Mouse (Mus musculus) CD8-positive naive resting alpha-beta T cell, adult 2 months (primary cell): ENCODE results near the gene Ptgfr.

Experiments
- DNase-seq, 2 experiments: peaks; one replicate each; pipeline ENCODE4 v3.0.0; 2022; ENCODE audit warnings: low read depth in 2 of 2, low spot score in 2 of 2

Ptgfr gene

GRCm38 (mm10) chr3:151836871-151837680, at the start of gene Ptgfr:
Gene Ptgfr (minus strand): TSS chr3:151837630.
- DNase-seq, result no peak

DNA sequence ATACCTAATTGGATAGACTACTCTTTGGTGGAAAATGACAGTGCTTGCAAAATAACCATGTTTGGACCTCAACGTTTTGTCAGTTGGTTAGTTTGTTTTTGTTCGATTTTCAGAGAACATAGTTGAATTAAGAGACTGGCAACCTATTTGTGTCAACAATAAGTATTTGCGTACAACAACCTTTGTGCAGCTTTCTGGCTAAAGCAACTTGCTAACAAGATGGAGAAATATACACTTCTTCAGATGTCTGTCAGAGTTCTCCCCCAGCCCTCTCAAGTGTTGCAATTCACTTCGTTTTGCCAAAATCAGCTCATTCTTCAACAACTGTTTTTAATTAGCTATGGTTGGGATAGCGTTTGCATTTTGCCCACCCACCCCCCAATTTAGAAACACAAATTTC, 46.5 kb upstream of the Ptgfr start:
- no peak for DNase-seq

DNA sequence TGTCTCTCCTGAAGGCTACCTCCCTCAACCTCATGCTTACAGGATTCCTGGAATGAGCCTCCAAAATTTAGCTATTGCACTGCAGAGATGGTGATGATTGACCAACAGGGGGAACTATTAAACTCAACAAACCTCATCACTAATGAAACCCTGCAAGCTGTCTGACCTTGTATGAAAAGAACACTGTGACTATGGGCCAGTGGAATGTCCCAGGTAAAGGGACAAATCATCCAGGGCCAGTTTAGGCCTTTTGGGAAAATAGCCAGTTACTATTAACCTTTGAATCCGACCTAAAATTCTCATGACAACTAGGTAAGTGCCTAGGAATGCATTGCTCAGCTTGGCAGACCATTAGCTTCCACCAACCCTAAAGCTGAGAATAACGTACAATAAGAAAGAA, 42.6 kb upstream of the Ptgfr start:
- DNase-seq, result no peak

DNA sequence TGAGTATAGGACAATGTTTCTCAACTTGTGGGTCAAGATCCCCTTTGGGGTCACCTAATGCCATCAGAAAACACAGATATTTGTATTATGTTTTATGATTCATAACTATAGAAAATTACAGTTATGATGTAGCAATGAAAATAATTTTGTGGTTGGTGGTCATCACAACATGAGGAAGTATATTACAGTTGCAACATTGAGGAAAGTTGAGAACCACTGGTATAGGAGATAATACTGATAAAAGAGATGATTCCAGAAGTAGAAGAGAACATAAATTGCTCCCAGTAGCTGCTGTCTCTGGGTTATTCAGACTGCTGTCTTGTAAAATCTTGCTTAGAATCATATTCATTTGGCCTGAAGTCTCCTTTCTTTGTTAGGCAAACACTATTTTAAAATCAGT, 31.5 kb upstream of the Ptgfr start:
- DNase-seq, result no peak

GRCm38 (mm10) chr3:151851344-151851743, 13.9 kb upstream of the Ptgfr start:
- DNase-seq, result no peak

GRCm38 (mm10) chr3:151850621-151851020, 13.2 kb upstream of the Ptgfr start:
- DNase-seq, result no peak

- DNase-seq, result no peak
Measured at GRCm38 (mm10) chr3:151846292-151846691, 8.9 kb upstream of the Ptgfr start.

DNA sequence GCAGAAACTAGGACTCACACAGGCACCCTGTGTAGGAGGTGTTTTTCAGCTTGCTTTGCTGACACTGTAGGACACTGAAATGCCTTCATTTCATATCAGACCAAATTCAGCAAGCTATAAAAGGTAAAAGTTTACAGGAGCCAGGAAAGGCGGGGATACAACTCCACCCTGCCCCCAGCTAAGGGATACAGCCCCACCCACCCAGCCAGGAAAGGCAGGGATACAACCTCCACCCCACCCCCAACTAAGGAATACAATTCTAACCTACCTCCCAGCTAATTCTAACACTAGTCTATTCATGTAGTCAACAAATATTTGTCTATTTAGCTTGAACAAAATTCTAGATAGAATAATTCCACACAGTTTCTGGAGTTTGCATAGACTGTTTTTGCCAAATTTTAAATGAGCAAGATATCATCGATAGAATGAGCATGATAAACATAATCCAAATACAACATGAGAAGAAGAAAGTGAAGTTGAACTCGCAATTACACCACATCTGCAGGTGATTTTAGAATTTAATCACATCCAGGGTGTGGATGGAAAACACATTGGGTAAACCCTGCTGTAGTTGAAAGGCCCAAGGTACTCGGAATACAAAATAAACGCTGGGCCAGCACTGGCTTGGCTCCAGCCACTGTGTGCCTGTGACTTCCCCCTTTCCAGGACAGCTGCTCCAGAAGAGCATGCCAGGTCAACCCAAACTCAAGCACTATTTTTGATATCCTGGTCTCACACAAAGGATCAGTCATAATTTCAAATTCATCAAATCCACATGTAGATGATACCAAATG, 7.1 kb upstream of the Ptgfr start:
- DNase-seq, result no peak

DNA sequence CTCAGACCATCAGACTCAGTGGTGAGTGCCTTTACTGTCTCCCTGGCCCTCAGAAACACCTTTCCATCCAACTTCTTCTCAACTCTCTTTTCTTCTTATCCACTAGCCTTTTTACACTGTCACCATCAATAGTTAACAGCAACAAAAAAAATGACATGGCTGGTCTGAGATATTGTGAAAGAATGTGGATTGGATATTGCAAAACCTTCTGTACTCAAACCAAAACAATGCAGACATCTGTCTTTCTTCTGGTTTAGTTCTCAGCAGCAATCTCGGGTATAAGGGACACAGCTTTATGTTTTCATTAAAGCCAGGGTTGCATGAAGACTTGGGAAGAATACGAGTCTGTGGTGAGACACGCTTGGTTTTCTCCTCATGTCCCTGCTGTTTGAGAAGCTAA, 3.3 kb upstream of the Ptgfr start:
- DNase-seq, result no peak

- DNase-seq, result no peak
Measured at GRCm38 (mm10) chr3:151838372-151838771, 942 bp upstream of the Ptgfr start.

DNA sequence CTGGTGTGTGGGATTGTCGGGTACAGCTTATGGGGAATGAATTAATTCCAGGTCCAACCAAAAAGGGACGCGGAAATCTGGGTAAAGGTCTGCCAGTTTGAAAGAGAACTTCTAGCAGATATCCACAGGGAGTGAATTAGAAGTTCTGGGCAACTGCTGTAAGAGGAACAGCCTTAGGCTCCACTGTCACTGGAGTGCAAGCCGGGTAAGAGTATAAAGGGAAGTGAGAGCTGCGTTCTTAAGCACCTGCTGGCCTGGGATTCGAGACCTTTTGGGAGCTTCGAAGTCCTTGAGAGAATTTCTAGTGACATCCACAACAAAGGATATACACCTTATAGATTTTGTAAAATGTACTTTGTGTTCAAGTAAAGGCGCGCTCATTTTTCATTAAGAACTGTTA, 319 bp upstream of the Ptgfr start:
- no peak for DNase-seq

DNA sequence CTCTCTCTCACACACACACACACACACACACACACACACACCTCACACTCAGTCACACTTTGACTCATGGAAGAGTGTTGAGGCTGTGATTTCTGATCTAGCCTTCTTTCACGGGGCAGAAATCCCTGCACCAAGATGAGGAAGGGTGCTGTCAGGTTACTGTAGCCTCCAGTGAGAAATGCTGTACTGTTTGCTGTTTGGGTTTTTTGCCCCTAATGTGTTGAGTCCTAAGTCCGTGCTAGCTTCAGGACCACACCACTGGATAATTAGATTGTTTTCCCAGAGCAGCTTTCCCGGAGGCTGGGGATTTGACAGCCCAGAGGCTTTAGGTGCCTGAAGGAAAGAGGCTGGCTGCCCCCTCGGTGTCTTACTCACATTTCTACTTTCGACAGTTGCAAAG, 979 bp downstream of the Ptgfr start:
- no peak for DNase-seq

DNA sequence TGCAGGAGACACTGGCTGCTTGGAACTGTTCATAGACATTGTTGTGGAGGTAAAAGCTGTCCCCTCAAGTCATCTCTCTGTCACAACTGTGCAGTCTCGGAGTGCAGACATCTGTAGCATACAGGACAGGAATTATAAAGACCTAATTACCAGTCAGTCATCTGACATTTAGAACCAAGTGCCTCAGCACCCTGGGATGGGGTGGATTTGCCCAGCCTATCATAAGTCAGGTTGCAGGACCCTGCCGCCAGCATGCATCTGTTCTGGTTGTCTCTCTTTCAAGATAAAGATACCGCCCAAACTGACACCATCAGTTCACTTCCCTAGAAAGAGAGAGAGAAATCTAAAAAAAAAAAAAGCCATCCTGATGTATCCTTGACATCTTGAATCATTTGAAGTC, 1.6 kb downstream of the Ptgfr start:
- DNase-seq, result no peak

- DNase-seq, result no peak
Measured at GRCm38 (mm10) chr3:151827950-151828610, 9.3 kb downstream of the Ptgfr start.

GRCm38 (mm10) chr3:151819811-151820210, 17.6 kb downstream of the Ptgfr start:
- no peak for DNase-seq

DNA sequence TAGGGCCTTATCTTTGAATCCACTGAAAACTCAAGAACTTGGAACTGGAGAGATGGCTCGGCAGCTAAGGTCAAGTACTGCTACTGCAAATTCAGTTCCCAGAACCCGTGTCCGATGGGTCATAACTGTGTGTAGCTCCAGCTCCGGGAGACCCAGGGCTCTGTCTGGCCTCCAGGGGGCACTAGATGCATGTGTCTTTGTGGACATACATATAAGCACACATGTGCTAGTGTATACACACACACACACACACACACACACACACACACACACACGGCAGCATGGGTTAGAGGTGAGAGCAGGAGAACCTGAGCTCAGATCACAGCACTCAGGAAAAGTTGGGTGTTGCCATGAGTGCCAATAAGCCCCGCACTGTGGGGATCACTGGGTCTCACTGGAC, 19.2 kb downstream of the Ptgfr start:
- DNase-seq, result no peak

GRCm38 (mm10) chr3:151808613-151809012, 28.8 kb downstream of the Ptgfr start:
- DNase-seq, result no peak

DNA sequence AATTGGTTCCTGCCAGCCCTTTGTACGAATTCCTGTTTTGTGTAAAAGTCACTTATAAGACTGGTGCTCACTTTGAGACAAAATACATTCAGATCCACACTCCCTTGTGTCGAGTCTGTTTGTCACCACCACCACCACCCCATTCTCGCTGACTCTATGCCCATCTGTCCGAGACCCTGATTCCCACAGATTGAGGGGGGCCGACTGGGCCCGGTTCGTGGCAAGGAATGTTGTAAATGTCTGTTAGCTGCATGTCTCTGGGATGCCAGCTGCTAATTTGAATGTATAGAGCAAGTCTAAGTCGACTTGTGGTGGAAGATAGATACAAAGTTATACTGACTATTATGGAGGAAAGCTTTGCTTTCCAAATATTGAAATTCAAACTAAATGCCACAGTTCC, 48.8 kb downstream of the Ptgfr start:
- no peak for DNase-seq

DNA sequence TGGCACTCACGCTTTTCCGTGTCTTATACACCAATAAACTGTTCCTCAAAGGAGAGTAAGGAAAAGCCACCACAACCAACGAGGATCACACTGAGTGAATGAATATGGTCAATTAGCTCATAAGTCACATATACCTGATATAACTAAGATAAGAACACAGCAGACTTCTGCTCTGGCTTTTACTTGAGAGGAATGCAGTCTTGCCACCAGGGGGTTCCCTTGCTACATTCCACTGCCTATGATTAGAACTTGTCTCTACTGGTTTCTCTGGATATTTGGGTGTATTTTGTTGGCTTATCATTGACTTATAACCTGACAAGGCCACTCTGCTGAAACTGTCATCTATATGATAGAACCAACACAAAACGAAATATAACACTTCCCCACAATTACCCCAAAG, 62.3 kb downstream of the Ptgfr start:
- DNase-seq, result no peak

DNA sequence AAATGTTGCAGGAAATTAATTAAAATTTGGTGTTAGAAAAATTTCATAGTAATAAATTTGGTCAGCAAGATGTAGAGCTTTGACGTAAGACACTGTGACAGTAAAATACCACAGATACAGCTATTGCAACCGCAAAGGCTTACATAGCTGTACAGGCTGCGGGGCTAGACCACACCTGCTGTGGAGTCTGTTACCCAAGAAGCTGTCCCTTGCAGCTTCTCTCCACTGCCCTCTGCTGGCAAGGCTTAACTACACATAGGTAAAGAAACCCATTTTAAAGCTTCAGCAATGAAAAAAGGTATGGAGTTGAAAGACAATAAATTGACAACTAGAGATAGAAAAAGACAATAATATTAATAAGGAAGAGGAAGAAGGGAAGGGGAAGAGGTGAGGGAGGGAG, 66.4 kb downstream of the Ptgfr start:
- DNase-seq, result no peak

GRCm38 (mm10) chr3:151749737-151750136, 87.7 kb downstream of the Ptgfr start, which contains the start of gene Ifi44:
Gene Ifi44 (minus strand): TSS chr3:151749960.
- DNase-seq, result no peak

DNA sequence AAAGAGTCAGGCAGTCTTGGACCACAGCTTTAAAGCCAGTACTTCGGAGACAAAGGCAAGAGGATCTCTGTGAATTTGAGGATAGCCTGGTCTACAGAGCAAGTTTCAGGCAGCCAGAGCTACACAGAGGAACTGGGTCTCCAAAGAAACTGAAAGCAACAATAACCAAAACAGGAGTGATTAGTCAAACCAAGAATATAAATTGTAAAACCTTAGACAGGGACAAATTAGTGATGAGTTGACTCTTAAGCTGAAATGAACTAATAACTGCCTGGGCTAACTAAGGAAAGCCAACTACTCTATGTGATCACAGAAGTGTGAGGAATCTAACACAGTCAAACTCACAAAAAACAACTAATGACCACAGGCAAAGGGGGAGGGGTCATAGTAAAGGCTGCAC, 88.9 kb downstream of the Ptgfr start:
- no peak for DNase-seq
